Mouse (Mus musculus) olfactory bulb, adult 2 months (tissue): ENCODE results near the gene Mdp1.
A peak's percentile ranks its signal among the peaks of the same experiment; 100 is the strongest.

ENCODE experiments used
- CTCF ChIP-seq: fragments of 200-500 bp; IDR thresholded peaks from 2 replicates; pipeline ENCODE4 v1.5.1; 2012; ENCODE audit warnings: low read depth, mild to moderate bottlenecking, low read length, moderate library complexity; ENCODE audit not compliant: insufficient read depth
- POLR2A ChIP-seq: fragments of 200-500 bp; IDR thresholded peaks from 2 replicates; pipeline ENCODE4 v1.6.1; 2012; ENCODE audit warnings: mild to moderate bottlenecking, low read depth, low read length, moderate library complexity; ENCODE audit not compliant: insufficient read depth

DNA sequence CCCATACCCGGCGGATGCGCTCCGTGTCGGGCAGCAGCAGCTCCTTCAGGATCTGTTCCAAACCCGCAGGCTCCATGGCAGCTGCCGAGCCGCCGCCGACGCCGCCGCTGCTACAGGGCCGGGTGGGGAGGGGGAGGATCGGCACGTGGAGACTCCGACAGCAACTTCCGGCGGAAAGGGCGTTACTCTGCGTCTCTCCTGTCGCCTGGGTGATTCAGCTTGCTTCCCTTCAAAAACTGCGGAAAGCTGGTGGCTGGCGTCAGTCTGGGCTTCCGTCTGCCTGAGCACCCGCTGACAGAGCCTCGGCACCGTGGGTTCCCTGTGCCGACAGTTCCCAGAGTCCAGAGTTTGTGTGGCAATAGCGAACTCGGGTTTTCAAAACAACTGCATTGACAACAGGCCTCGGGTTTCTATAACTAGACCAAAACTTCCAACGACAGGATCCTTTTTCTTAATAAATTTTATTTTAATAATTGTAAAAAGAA is 24.7 kb downstream of the Mdp1 start, which contains the start of gene Ipo4:
- TF ChIP-seq CTCF (no peak), POLR2A (peak; percentile 59; the same call in 1 of the 2 replicates)
